Mouse (Mus musculus) T-helper 1 cell (primary cell): ENCODE results near the gene Stxbp3.

ENCODE experiments used
- in situ Hi-C: fragments of 300-600 bp; cut with MboI, MseI; formaldehyde crosslinking; loops from one replicate; pipeline ENCODE4 v1.15.1; 2025; ENCODE audit warnings: high pct_unique_total_duplicates

Stxbp3 gene

GRCm38 (mm10) chr3:108766943-108767342, 73.4 kb downstream of the Stxbp3 start:
- in situ Hi-C loops: no loop called here

- in situ Hi-C loops: no loop called here
Observed at GRCm38 (mm10) chr3:108765476-108765875, 74.8 kb downstream of the Stxbp3 start.

- in situ Hi-C loops: no loop called here
Observed at GRCm38 (mm10) chr3:108764976-108765375, 75.3 kb downstream of the Stxbp3 start.

- in situ Hi-C loops: no loop called here
Observed at GRCm38 (mm10) chr3:108763691-108764090, 76.6 kb downstream of the Stxbp3 start.

GRCm38 (mm10) chr3:108762597-108763111, 77.7 kb downstream of the Stxbp3 start:
- in situ Hi-C loops: no loop called here

GRCm38 (mm10) chr3:108759566-108760420, 80.5 kb downstream of the Stxbp3 start:
- in situ Hi-C loops: no loop called here

- in situ Hi-C loops: no loop called here
Observed at GRCm38 (mm10) chr3:108757570-108757969, 82.8 kb downstream of the Stxbp3 start.

- in situ Hi-C loops: no loop called here
Observed at GRCm38 (mm10) chr3:108756131-108756530, 84.2 kb downstream of the Stxbp3 start.

- in situ Hi-C loops: no loop called here
Observed at GRCm38 (mm10) chr3:108755542-108755941, 84.8 kb downstream of the Stxbp3 start.

GRCm38 (mm10) chr3:108754541-108754940, 85.8 kb downstream of the Stxbp3 start:
- in situ Hi-C loops: no loop called here

GRCm38 (mm10) chr3:108751691-108752090, 88.6 kb downstream of the Stxbp3 start:
- in situ Hi-C loops: no loop called here

GRCm38 (mm10) chr3:108751061-108751460, 89.3 kb downstream of the Stxbp3 start:
- in situ Hi-C loops: no loop called here

- in situ Hi-C loops: no loop called here
Observed at GRCm38 (mm10) chr3:108744060-108744459, 96.3 kb downstream of the Stxbp3 start.
